Mouse (Mus musculus): ENCODE data around the gene Arl4a.

DNA sequence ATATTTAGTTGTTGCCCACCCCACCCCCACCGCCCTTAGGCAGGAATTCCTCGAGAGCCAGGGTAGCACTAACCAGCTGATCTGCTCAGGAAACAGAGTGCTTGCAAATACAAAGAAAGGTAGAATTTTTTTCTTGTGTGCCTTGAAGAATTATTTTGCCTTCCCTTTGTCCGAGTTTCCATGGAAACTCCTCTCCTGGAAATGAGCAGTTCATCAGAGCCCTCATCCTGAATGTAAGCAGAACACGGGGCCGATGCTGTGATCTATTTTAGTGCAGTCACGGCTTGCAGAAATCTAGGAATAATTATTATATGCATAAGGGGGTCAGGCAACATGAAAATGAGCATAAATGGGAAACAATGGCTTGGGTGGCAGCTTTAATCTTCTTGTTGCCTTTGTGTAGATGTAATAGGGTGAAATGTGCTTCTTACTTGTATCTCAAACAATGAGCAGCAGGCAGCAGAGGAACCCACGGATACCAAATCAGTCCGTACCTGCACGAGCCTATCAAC is 61.9 kb downstream of the Arl4a start:
- TF ChIP-seq POLR2A (IDR thresholded peaks at IDR 0.05; ENCODE audit: borderline replicate concordance, extremely low read depth, low read depth, low read length) (no peak), CTCF (IDR thresholded peaks at IDR 0.05; ENCODE audit: insufficient read depth, low read length) (no peak)

All from lung, adult 2 months (tissue).